Mouse (Mus musculus) cerebellum, adult (tissue): ENCODE results near the gene Atp6v1e2.

Source experiments
- ATAC-seq: cut with Nextera tagmentation; 2 replicates; pipeline ENCODE4 v1.9.2; 2017; ENCODE audit warnings: mild to moderate bottlenecking, moderate library complexity, mixed read lengths; ENCODE audit not compliant: insufficient number of reproducible peaks, low FRiP score, low TSS enrichment

Atp6v1e2 gene

DNA sequence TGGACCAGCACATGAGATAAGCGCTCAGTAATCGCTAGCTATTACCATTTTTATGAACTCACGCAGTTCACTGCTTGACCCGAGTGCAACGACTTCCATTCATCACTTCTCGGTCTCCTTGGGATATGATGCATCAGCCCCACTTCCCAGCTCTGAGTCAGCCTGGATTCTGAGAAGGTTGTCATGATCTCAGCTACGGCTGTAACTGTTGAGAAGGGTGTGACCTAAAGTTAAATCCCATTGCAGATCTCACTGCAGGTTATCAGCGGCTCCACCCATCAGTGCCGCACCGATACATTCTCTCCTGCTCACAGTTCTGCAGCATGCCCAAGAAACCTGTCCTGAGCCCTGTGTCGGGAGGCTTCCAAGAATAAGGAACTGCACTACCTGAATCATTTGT is 28.0 kb downstream of the Atp6v1e2 start:
- no peak for ATAC-seq

DNA sequence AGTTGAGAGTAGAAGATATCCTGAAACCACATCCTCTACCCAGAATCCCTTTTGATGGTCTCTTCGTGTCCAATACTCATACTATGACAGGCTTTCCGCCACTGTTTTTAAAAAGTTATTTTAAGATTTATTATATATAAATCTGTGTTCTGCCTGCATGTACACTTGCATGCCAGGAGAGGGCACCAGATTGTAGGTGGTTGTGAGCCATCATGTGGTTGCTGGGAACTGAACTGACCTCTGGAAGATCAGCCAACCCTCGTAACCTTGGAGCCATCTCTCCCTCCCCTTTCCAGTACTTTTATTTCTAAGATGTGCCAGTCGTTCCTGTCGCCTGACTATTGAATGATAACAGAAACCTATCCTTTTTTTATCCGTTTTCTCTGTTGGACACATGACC is 28.9 kb downstream of the Atp6v1e2 start:
- ATAC-seq, result no peak

DNA sequence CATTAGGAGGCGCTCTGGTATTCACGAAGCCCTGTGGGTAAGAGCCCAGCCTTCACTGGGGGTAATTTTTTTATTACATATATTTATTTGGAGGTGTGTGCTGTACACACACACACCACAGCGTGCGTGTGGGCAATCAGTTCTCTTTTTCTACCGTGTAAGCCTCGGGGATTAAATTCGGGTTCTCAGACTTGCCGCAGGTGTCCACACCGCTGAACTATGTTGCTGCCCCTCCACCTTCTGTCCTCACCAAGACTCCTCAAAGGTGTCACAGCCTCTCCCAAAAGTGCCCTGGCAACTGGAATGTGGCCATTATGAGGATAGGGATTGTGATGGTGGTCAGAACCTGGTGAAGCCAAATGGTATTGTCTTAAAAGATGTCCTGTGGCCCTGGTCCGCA is 30.6 kb downstream of the Atp6v1e2 start, which contains the start of gene Tmem247:
TSS of gene Tmem247 (plus strand) at position 301 of the 400 bp plus-strand sequence.
- ATAC-seq, result no peak

DNA sequence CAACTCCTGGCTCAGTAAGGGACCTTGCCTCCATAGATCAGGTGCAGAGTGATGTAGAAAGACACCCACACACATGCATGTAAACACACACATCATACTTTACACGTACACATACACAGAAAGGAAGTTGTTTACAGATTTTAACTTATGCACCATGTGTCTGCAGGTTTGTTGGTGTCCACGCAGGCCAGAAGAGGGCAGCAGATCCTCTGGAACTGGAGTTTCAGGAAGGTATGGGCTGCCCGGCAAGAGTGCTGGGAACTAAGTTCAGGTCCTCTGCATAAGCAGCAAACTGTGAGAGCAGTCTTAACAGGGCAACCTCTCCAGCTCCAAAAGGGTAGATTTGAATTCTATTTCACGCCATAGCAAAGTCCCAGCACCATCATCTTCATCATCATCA is 32.2 kb downstream of the Atp6v1e2 start:
- no peak for ATAC-seq

DNA sequence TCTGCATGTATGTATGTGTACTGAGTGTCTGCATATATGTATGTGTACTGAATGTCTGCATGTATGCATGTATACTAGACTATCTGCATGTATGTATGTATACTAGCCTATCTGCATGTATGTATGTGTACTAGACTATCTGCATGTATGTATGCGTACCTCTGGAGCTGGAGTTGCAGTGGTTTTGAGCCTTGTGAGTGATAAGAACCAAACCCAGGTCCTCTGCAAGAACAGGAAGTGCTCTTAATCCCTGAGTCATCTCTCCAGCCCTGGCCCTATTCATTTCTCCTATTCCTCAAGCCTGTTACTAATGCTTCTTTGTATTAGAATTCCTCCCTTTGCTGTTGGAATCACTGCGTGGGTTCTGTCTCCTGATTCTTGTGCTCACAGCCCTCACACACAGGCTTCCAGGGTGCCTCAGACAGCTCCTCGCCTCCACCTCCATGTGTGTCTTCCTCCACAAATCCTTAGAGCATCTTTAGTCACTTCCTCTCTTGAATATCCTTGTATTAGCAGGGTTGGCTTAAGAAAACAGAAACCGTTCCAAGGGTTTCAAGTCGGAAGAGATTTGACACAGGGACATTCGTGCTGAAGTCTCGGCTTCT is 34.6 kb downstream of the Atp6v1e2 start:
- ATAC-seq, result no peak

DNA sequence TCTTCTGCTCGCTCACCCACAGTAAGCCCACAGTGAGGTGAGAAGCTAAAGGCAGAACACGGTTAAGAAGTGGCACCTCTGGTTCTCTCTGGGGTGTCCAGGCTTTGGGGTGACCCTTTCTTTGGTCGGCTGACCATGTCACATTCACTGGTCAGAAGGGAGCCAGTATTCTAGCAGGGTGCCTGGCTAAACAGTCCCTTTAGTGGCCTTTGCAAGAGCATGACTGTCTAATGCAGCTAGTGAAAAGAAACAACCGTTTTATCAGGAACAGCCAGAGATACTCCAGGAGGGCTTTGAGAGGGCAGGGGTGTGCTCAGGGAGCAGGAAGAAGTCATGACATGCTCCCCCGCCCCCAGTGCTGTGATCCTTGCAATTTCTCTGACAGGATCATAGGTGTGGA is 36.4 kb downstream of the Atp6v1e2 start:
- no peak for ATAC-seq

DNA sequence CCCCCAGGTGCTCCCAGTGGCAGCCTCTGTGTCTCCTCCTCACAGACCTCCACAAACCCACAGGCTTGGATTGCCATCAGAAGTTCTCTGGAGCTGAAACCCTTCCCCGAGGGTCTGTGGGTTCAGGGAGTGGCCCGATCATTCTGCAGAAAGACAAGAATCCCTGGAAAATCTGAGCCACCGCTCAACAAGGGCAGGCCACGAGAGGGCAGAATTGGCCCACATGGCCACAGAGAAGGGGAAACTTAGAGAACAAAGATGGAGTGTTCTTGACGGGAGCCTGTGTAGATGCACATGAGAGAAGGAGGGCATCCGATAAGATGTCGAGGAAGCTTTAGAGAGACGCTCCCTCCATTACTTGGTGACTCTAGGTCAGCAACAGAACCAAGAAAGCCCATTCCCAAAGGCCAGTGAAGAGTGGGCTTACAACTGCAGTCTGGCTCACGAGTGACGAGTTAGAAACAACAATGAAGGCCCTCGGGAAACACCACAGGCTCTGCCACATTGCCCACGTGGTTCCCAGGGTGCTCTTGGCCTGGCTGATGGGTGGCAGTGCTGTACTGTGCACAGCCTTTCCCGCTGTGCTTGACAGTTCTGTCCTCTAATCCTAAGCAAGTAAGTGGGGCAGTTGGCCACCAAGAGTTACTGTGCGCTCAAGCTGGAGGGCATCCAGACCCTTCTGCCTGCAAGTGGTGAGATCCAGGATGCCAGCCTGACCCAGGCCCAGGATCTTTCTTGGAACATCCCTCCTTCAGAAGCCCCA is 37.8 kb downstream of the Atp6v1e2 start:
- ATAC-seq, result no peak

DNA sequence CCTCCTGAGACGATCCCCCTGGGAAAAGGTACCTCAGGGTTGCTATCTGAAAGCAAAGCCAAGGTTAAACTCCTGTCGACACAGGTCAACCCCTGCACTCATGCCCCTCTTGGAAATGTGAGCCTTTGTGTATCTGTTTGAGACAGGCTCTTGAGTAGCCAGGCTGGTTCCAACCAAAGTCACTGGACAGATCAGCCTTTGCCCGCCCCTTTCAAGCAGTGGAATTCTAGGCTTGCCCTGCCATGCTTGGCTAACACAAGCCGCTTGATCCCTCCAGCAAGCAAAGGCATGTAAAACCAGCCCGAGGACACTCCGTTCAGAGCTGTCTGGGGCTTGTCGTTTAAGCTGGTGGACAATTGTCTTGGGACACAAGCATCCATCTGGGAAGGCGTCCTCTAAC is 39.4 kb downstream of the Atp6v1e2 start:
- ATAC-seq, result no peak

DNA sequence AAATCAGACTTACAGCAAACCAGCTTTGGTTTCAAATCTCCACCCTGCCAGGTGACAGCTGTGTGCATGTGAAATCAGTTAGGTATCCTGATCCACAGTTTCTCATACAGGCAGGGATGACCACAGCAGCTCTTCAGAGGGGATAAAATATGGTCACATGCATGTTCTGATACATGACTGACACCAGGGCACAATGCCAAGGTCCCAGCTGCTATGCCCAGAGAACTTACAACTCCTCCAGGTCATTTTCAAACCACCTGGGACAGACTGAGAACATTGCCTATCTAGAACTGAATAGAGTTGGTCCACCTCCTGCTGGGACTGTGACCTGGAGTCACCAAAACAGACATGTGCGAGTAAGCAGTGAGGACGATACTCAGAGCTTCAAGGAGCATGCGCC is 40.6 kb downstream of the Atp6v1e2 start:
- ATAC-seq, result no peak

DNA sequence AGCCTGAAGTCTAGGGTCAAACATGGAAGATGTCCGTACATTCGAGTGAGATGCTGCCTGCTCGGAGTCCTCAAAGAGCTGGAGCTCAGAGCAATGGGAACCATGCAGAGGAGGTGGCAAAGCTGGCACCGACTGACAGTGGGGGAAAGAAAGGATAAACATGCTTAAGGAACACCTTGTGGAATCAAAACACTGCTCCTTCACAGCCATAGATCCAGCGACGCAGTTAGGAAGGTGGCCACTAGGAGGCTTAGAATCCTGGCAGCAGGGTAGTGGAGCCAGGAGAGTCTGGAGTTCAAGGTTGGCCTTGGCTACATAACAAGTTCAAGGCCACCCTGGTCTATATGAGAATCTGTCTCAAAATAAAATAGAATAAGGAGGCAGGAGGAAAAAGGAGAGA is 41.1 kb downstream of the Atp6v1e2 start:
- no peak for ATAC-seq

DNA sequence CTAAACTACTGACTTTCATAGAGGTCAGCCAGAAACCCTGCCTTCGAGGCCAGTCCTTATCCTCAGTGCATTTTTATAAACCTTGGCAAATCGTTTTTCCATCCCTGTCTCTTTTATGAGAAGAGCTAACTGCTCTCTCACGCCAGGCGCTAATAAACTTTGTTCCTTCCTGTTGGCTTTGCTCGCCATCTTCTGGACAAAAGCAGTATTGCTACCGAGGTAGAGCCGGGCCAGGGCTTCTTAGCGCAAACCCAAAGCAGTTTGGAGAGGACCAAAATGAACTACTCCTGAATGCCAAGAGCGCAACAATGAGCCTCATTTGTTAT is 41.6 kb downstream of the Atp6v1e2 start:
- ATAC-seq, result 0 out of 2 replicates have a peak, but pooled peaks have one; percentile 59

DNA sequence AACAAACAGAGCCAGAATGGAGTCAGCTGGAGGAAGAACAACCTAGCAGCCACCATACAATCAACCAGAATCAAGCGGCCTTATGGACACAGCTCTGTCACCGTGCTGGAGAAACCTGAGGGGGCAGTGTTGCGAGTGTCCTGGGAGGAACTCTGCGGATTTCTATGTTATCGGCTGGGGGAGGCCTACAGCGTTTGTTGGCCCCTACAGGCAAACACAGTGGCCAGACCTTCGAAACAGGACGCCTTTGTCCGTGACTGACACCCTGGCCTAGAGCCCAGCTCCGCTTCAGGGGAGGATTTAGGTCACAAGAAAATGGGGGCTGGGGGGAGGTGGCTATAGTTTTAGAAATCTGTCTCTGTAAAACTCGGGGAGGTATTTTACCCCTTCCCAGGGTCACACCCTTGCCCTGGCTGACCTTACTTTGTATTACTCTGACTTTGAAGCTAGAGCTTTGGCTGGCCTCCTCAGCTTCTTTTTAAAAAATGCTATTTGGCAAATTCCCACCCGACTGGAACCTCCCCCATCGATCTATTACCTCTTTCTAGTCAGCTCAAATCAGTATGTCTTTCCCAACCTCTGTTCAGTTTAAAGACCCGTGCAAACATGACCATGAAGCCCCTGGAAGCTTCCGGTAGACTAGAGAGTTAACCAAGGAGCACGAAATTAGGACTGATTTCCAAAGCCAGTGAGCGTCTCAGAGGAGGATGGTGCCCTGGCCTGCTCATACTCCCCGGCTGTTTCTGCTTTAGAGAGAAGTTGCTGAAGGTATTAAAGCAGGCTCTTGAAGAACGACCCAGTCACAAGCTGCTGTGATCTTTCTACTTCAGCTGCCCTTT is 42.2 kb downstream of the Atp6v1e2 start:
- no peak for ATAC-seq

DNA sequence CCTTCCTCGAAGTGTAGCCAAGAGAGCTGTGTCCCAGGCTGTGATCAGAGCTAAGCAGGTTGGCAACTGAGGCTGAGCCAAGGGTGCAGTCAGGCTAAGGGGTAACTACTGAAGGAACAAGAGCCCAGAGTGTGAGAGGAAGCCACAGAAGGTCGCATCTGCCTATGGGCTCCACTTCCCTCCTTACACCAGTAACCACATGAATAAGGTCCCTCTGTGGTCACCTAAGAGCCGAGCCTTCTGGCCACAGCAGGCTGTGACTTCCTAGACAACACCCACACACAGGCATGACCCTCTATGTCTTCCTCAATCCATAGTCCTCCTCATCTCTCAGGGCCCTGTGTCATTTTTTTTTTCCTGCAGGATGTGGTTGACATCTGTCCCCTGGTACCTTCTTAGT is 43.5 kb downstream of the Atp6v1e2 start:
- ATAC-seq, result no peak

DNA sequence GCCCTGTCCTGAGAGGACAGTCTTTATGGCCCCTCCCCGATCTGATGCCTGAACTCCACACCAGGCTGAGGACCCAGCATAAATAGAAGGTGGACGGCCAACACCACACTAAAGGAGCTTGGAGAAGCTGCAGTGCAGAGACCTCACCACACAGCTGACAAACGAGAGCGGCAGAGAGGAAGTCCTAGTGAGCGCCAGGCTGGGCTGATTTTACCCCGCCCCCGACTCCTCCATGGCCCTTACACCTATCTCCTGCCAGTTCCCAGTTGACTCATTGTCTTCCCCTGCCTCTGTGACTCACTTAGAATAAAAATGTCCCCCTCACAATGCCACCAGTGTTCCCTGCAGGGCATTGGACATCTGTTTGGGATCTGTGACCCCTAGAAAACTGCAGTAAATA is 44.1 kb downstream of the Atp6v1e2 start:
- no peak for ATAC-seq

DNA sequence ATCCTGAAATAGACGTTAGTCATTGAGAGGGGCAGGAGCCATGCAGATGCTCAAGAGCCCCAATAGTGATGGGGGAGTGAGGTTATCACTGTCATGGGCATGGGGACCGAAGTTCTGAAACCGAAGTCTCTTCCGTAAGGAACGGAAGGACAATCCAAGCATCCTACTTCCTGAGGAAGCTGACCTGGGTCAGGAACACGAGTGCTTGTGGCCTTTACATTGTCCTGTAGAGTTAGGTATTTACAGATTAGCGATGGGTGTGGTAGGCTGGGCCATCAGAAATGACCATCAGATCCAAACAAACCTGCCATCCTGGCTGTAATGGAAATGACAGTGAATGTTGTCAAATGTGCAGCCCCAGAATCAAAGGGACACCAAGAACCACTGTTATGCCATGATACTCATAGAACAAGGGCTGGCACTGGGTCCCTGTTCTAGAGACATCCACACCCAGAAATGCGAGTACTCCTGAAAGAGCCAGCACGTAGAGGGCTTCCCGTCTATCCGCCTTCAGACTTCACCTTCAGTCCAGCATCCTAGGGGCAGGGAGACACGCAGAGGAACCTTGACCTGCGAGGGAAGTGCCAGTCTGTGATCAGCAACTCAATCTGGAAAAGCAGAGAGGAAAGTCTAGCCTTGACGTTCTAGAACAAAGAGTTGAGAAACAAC is 45.2 kb downstream of the Atp6v1e2 start:
- no peak for ATAC-seq

DNA sequence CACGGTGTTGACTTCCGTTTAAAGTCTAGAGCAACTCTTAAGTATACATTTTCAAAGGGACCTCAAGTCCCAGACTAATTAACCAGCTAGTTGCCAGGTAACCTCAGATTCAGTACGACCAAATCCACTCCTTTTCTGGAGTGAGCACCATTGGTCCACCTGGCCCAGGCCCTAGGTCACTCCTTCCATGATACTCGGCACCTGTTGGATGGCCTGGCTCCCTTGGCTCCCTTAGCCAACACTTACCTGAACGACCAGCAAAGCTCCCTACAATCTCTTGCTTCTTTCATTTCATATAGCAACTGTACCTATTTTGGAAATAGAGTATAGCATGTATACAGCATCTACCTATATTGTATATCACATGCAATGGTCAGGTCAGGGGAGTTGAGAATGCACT is 47.1 kb downstream of the Atp6v1e2 start:
- no peak for ATAC-seq

DNA sequence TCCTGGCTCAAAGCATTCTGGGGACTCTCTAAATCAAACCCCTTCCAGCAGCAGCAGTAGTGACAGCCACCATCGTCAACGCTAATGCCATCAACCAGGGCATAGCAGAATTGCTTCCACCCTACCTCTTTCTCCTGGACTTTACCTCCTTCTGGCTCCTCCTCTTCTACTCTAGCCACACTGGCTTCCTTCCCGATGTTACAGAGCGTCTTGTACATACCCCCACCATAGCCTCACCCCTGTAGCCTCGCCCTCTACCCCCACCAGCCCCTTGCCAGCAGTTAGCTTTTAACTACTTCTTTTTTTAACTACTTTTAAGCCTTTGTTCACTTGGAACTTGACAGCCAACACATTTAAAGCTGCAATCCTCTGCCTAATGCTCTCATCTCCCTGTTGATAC is 47.9 kb downstream of the Atp6v1e2 start:
- no peak for ATAC-seq

DNA sequence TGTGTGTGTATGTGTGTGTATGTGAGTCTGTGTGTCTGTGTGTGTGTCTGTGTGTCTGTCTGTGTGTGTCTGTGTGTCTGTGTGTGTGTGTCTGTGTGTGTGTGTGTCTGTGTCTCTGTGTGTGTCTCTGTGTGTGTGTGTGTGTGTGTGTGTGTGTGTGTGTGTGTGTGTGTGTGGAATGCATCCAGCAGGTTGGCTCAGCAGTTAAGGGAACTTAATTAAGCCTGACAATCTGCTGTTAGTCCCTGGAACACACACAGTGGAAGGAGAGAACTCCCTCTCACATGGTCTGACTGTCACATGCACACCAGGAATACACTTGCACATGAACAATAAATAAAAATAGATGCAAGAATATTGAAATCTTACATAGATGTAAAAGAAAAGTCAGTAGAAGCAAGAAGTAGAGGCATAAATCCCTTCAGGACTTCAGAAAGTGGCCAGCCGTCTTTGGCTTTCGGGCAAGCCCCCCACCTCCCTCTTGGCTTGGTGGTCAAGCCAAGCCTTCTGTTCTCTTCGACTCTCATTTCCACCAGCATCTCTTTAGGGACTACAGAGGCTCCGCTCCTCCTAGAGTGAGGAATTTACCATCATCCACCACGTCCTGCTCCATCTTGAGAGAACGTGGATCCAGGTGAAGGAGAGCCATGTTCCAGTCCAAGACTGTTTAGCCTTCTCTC is 50.1 kb downstream of the Atp6v1e2 start:
- no peak for ATAC-seq

DNA sequence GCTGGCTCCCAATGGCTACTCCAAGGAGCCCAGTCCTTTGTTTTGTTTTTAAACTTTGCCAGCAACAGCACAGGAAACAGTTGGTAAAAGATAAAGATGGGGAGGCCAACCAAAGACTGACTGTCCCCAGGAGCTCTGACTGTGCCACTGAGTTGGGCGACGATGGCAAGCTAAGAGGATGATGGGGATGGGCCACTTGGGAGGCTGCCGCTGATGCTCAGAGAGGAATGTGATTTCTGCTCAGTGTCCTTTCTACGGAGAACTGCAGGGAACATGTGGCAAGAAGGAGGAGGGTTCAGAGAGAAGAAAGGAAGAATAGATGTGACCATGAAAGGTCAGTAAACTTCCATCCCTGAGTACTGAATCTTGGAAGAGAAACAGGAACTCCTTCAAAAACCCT is 52.5 kb downstream of the Atp6v1e2 start:
- no peak for ATAC-seq
